Mouse (Mus musculus) liver, embryonic 14.5 days (tissue): ENCODE measurements around the gene Kif4.
A peak's percentile ranks its signal among the peaks of the same experiment; 100 is the strongest.

Experiments
- CTCF ChIP-seq: IDR thresholded peaks from 2 replicates; pipeline ENCODE4 v1.5.1; 2016; ENCODE audit warnings: antibody characterized with exemption, low read depth, control low read depth
- EP300 ChIP-seq: IDR thresholded peaks from 2 replicates; pipeline ENCODE4 v1.6.1; 2016; ENCODE audit warnings: antibody characterized with exemption, low read depth

GRCm38 (mm10) chrX:100774341-100774811 is 148.8 kb downstream of the Kif4 start:
- TF ChIP-seq EP300 (no peak), CTCF (peak; percentile 70)
